Mouse (Mus musculus): ENCODE data around the gene Camk1g.

DNA sequence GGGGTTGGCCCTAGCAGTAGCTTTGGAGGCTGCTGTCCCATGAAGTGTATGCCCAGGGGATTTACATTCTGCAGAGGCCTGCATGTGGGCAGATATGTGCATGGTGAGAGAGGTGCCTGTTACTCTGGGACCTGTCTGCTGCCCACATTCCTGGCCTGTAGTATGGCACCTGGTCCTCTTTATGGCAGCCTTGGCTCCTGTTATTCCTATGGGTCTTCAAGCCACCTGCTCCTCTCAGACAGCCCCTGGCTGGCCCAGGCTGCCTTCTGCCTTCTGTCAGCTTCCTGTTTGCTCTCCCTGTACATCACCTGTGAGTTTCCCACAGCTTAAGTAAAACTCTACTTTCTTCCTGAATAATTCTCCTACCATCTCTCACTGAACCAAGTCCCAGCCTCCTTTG, 27.0 kb upstream of the Camk1g start:
- TF ChIP-seq POLR2A (IDR thresholded peaks at IDR 0.05; ENCODE audit: insufficient read depth, low read length) (no peak), CTCF (IDR thresholded peaks at IDR 0.05; ENCODE audit: low read depth, low read length) (no peak), EP300 (IDR thresholded peaks at IDR 0.05; ENCODE audit: insufficient read depth, low read depth, low read length) (no peak)
